Mouse (Mus musculus) thymus, adult 2 months (tissue): ENCODE measurements around the gene Sp1.

Experiments used
- CTCF ChIP-seq: fragments of 200-500 bp; IDR thresholded peaks from 2 replicates; pipeline ENCODE4 v1.5.1; 2012; ENCODE audit warnings: mild to moderate bottlenecking, control low read depth, low read length, moderate library complexity, borderline replicate concordance; ENCODE audit not compliant: control insufficient read depth, poor library complexity, insufficient read depth; ENCODE audit errors: extremely low read depth
- POLR2A ChIP-seq: fragments of 200-500 bp; IDR thresholded peaks from 2 replicates; pipeline ENCODE4 v1.6.1; 2012; ENCODE audit warnings: mild to moderate bottlenecking, low read length, control low read depth, moderate library complexity; ENCODE audit not compliant: control insufficient read depth, poor library complexity, insufficient read depth; ENCODE audit errors: extremely low read depth

DNA sequence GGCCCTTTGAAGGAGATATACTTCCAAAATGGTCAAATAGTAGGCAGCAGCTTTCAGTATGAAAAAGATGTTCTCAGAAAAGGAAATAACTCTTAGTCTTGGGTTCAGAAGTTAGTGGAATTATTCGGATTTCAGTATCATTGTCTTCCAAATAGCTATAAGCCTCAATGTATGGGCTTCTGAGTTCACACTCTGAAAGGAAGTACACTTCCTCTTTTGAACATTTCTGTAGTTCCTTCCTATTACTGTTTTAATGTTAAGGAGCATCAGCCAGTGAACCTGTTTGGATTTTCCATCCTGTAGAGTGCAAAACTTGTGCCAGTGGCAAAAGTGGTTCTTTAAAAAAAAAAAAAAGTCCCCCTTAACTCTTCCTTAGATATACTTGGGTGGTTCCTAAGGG, 26.1 kb downstream of the Sp1 start:
- TF ChIP-seq POLR2A (no peak), CTCF (no peak)
